Mouse (Mus musculus): ENCODE results near the gene Sbno1. TPM values are rescaled to one million over a fixed set of nuclear protein-coding genes. Genes with fewer than 3 reads are reported as not detected.
"Not testable (repeated sequence)": the region's sequence is repeated elsewhere in the genome, so short reads cannot be mapped to it uniquely, and the experiment has no call there.

The Sbno1 gene
- polyA plus RNA-seq, 1 experiment from 2014 or later = 116 TPM

DNA sequence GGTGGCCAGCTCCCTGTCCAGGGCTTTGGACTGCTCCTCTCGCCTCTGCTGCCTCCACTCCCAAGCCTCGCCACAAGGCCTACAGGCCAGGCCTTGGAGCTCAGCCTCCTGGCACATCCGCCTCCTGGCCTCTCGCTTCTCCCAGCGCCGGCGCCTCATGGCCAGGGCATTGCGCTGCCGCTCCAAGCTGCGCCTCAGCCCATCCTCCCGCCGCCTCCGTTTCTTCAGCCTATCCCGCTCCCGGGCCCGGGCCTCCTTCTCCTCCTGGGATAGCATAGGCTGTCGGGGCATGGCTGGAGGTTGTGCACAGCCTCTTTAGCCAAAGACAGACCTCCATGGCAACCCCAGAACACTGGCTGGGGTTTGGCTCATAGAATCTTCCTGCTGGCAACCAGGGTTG is 76.6 kb downstream of the Sbno1 start:
- ATAC-seq = no peak
- peaks cover 44% of the 10 kb centered on the region for H3K4me1 ChIP-seq (replicated peaks)
- peaks cover 46% of the 10 kb centered on the region for H3K36me3 ChIP-seq
- H3K9me3 ChIP-seq = no peaks in the 10 kb centered on the region
- H3K27me3 ChIP-seq = no peaks in the 10 kb centered on the region
- WGBS = 95% methylated on average over 17 of the region's 17 CpGs
- 0 out of 2 replicates have a peak overlapping the region, but pooled peaks have one; percentile 94 for H3K4me3 ChIP-seq (replicated peaks)
- peak overlapping the region; percentile 52 for H3K9ac ChIP-seq (replicated peaks)
- H3K27ac ChIP-seq = peak overlapping the region; percentile 99
- peak overlapping the region; percentile 95 for H3K4me2 ChIP-seq (replicated peaks)

DNA sequence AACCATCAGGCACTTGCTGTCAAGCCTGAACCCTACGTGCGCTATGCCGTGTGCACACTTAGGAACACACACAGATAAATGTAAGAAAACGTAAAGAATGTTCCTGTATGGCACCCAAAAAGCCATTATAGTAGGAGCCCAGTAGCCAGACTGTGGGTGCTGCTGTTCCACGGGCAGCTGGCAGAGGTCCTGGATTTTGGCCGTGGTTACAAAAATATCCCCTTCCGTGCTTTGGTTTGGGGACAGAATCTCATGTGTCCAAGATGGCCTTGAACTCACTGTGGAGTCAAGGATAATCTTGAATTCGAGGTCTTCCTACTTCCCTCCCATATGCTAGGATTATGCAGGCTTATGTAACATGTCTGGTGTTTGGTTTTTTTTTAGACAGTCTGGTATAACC is 82.9 kb downstream of the Sbno1 start:
- H3K27me3 ChIP-seq = no peaks in the 10 kb centered on the region
- peaks cover 27% of the 10 kb centered on the region for H3K36me3 ChIP-seq
- no peak overlapping the region for H3K4me3 ChIP-seq (replicated peaks)
- peak overlapping the region; percentile 47; the same call in 1 of the 2 replicates for H3K27ac ChIP-seq
- ATAC-seq = no peak
- H3K4me1 ChIP-seq (replicated peaks) = peaks cover 9% of the 10 kb centered on the region; the same call in 1 of the 2 replicates
- no peaks in the 10 kb centered on the region for H3K9me3 ChIP-seq
- no peak overlapping the region for H3K9ac ChIP-seq (replicated peaks)
- H3K4me2 ChIP-seq (replicated peaks) = no peak overlapping the region
- WGBS = 83% methylated on average over 8 of the region's 8 CpGs

DNA sequence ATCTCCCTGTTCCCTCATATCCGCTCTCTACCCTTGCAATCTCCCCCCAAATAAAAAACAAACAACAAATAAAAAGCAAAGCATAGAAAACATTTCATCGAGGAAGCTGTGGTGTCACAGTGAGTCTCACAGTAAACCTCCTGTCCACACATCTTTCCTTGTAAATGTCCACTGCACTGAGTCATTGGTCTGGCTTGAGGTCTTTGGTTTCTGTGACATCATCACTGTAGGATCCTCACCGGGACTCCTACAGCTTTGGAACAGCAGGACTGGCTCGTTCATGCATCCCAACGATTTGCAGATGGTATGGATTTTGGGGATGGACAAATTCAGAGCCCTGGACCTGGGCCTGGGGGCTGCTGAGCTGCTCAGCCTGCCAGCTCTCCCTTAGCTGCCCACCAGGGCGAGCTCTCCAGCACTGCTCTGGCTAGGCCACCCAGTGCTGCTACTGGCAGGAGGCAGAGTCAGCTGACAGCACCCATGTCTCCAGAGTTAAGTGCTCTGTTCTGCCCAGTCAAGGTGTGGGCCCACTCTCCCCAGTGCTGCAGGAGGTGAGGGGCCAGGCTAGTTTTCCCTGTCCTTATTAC is 84.0 kb downstream of the Sbno1 start:
- H3K9ac ChIP-seq (replicated peaks) = 0 out of 2 replicates have a peak overlapping the region, but pooled peaks have one; percentile 23
- not testable (repeated sequence) for H3K9me3 ChIP-seq; H3K4me2 ChIP-seq (replicated peaks); H3K27me3 ChIP-seq; H3K27ac ChIP-seq; H3K4me3 ChIP-seq (replicated peaks); H3K4me1 ChIP-seq (replicated peaks)
- 76% methylated on average over 6 of the region's 6 CpGs for whole genome bisulfite sequencing
- peaks cover 21% of the 10 kb centered on the region for H3K36me3 ChIP-seq
- 0 out of 2 replicates have a peak, but pooled peaks have one; percentile 57 for ATAC-seq

DNA sequence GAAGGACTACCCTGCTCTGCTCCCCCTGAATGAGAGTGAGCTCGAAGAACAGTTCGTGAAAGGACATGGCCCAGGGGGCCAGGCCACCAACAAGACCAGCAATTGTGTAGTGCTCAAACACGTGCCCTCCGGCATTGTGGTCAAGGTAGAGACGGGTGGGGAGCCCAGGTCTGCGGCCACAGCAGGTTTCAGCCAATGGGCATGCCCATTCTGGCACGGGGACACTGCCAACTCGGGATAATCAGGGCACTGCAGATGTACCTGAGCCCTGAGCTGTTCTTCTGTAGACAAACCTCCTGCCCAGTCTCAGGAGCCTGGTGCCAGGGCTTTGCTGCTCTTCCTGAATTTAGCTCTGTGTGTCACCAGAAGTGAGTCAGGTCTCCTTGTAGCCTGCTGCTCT is 87.0 kb downstream of the Sbno1 start:
- H3K4me2 ChIP-seq (replicated peaks) = no peak overlapping the region
- peak overlapping the region; percentile 44 for H3K27ac ChIP-seq
- no peaks in the 10 kb centered on the region for H3K9me3 ChIP-seq
- no peak for ATAC-seq
- 86% methylated on average over 8 of the region's 8 CpGs for WGBS
- no peak overlapping the region for H3K9ac ChIP-seq (replicated peaks)
- no peaks in the 10 kb centered on the region for H3K36me3 ChIP-seq
- H3K4me3 ChIP-seq (replicated peaks) = no peak overlapping the region
- H3K27me3 ChIP-seq = no peaks in the 10 kb centered on the region
- H3K4me1 ChIP-seq (replicated peaks) = peaks cover 22% of the 10 kb centered on the region

DNA sequence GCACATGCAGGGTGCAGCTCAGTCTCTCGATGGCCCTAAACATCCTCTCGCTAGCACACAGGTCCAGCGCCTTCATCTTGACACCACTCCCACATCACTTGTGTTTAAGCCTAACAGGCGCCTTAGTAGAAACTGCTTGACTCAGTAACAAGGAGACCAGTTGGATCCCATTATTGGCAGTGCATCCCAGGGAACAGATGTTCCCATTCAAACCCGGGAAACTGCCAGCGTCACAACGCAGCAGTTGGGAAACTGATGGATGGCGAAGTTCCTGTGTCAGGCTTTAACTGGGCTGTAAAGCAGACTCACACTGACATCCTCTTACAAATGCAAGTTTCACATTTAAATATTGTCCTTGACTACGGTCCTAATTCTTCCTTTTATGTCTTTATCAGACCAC is 87.9 kb downstream of the Sbno1 start:
- Histone ChIP-seq H3K36me3 (no peaks in the 10 kb centered on the region), H3K4me1 (replicated peaks) (peaks cover 24% of the 10 kb centered on the region), H3K27ac (peak overlapping the region; percentile 44), H3K9me3 (no peaks in the 10 kb centered on the region), H3K27me3 (no peaks in the 10 kb centered on the region), H3K4me2 (replicated peaks) (no peak overlapping the region), H3K4me3 (replicated peaks) (no peak overlapping the region), H3K9ac (replicated peaks) (no peak overlapping the region)
- ATAC-seq = no peak
- 64% methylated on average over 9 of the region's 9 CpGs for WGBS

DNA sequence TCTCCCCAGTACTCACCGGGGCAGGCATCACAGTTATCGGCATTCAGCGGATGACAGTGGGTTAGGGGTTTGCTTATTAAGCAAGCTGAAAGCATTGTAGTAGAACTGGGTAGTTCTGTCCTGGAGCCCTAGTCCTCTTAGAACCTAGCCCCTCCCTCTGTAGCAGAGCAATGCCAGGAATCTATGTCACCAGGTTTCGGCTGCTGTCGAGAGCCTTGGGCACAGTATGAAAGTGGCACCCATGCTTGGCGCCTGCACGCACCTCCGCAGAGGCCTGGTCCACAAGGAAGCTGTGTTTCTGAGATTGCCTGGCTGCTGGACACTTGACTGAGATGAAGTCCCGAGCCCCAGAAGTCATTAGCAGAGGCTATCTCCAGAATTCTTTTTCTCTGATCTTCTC is 88.7 kb downstream of the Sbno1 start:
- WGBS = 89% methylated on average over 9 of the region's 9 CpGs

DNA sequence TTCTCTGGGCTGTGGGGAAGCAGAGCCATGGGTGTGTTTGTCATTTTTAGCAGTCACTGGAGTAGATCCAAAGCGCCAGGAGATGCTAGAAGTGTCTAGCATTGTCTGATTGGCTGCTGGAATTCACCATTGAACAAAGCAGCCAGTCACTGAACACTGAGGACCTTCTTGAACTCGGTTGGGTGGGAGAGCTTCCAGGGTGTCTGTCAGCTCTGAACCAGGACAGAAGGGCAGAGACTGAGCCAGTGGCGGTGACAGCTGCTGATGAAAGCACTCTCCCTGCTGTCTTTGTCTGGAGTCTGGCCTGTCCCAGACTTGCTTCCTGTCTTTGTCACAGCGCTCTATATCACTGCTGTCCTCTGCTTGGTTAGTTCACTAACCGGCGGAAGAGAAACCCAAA is 91.4 kb downstream of the Sbno1 start:
- ATAC-seq = peak; percentile 86
- H3K4me2 ChIP-seq (replicated peaks) = no peak overlapping the region
- 29% methylated on average over 6 of the region's 6 CpGs for WGBS

More for the DNA sequence above, 88.7 kb downstream of the Sbno1 start:
- Histone ChIP-seq H3K4me1 (replicated peaks) (peaks cover 24% of the 10 kb centered on the region), H3K27me3 (no peaks in the 10 kb centered on the region), H3K4me2 (replicated peaks) (no peak overlapping the region), H3K9ac (replicated peaks) (no peak overlapping the region; the same call in 1 of the 2 replicates), H3K36me3 (no peaks in the 10 kb centered on the region), H3K27ac (0 out of 2 replicates have a peak overlapping the region, but pooled peaks have one; percentile 35), H3K4me3 (replicated peaks) (no peak overlapping the region), H3K9me3 (no peaks in the 10 kb centered on the region)
- ATAC-seq = no peak

DNA sequence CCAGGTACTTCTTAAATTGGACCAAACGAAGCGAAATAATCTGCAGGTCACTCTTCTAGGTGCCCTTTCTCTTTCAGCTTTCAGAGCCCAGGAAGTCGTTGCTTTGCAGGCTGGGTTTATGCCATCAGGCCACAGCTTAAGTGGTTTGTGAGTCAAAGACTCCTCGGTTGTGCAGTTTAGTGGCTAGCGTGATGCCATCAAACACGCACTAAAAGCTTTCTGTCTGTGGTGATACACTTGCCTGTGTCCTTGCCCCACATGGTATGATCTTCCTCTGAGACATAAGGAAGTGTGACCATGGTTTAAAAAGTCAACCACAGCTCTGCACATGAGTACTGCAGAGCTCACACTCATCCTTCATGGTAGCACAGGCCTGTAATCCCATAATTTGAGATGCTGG is 95.7 kb downstream of the Sbno1 start:
- Histone ChIP-seq H3K27ac (no peak overlapping the region), H3K4me1 (replicated peaks) (peaks cover 42% of the 10 kb centered on the region), H3K4me2 (replicated peaks) (no peak overlapping the region), H3K9ac (replicated peaks) (no peak overlapping the region), H3K4me3 (replicated peaks) (no peak overlapping the region), H3K36me3 (no peaks in the 10 kb centered on the region), H3K9me3 (no peaks in the 10 kb centered on the region), H3K27me3 (no peaks in the 10 kb centered on the region)
- 93% methylated on average over 6 of the region's 6 CpGs for WGBS
- no peak for ATAC-seq

More for the DNA sequence above, 91.4 kb downstream of the Sbno1 start:
- Histone ChIP-seq H3K4me3 (replicated peaks) (no peak overlapping the region), H3K9ac (replicated peaks) (no peak overlapping the region), H3K27me3 (no peaks in the 10 kb centered on the region), H3K36me3 (no peaks in the 10 kb centered on the region), H3K27ac (peak overlapping the region; percentile 85), H3K4me1 (replicated peaks) (peaks cover 24% of the 10 kb centered on the region), H3K9me3 (no peaks in the 10 kb centered on the region)

DNA sequence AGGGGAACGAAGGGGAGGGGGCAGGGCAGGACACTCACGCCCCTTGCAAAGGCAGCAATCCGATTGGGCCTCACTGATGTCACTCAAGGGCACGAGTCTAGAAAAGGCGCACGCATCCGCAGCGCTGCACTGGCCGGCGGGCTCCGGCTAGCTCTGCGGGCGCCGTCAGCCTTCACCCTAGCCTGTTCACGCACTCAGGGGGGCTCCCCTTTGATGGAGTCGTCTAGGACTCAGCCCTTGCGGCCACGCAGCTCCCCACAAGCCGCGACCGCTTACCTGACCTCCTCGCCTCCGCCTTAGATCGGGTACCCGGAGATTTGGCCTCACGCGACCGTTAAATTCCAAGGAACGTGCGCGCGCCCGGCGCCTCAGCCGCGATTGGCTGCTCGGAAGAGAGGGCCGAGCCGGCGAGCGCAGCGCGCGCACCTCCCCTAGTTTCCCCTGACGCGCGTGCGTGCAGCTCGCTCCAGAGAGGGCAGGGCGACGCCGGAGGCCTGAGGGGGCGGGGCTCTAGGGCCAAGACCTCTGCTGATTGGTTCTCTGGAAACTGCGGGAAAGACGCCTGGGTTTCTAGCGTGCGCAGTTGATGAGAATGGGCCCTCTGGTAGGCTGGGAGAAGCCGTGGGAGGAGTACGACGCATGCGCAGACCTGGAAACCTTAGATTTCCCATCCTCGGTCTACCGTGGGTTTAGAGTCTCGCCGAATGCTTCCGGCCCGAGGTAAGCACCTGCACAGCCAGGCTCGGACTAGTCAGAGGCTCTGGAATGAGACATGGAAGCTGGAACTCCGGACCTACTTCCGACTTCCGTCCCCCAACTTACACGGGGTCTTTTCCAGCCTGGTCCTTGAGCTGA is 98.1 kb downstream of the Sbno1 start, which contains the start of the genes Mphosph9 and 2810006K23Rik:
Mphosph9 (minus strand) TSS at position 463 of the 855 bp plus-strand sequence.
2810006K23Rik (plus strand) TSS at position 580 of the 855 bp plus-strand sequence.
- peak within 1 kb of the TSS; percentile 96 for H3K27ac ChIP-seq
- H3K36me3 ChIP-seq = peaks cover 9% of the 10 kb centered on the region; the same call in 1 of the 2 replicates
- WGBS = under 1% methylated on average over 72 of the region's 72 CpGs
- peaks cover 30% of the 10 kb centered on the region for H3K4me1 ChIP-seq (replicated peaks)
- H3K4me3 ChIP-seq (replicated peaks) = peak within 1 kb of the TSS; percentile 59
- H3K27me3 ChIP-seq = no peaks in the 10 kb centered on the region
- ATAC-seq = peak; percentile 97
- peak within 1 kb of the TSS; percentile 94 for H3K4me2 ChIP-seq (replicated peaks)
- no peaks in the 10 kb centered on the region for H3K9me3 ChIP-seq
- peak within 1 kb of the TSS; percentile 75 for H3K9ac ChIP-seq (replicated peaks)

DNA sequence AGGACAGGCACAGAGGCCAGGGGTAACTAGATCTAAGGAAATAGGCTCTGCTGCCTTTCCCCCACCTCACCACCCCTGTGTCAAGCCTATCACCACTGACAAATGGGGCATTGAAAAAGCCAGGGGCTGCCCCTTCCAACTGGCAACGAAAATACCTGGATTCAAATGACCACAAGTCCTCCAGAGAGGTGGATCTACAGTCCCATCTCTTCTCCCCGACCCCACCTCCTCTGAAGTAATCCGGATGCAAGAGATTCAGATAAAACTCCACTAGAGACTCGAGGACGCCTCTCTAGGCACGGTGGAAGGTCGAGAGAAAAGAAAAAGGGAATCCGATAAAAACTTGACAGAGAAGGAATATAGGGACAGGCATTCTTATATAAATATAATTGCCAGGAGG is 99.0 kb downstream of the Sbno1 start:
- Histone ChIP-seq H3K36me3 (peaks cover 16% of the 10 kb centered on the region), H3K4me1 (replicated peaks) (peaks cover 30% of the 10 kb centered on the region), H3K4me3 (replicated peaks) (peak overlapping the region; percentile 59), H3K9ac (replicated peaks) (peak overlapping the region; percentile 75), H3K27me3 (no peaks in the 10 kb centered on the region), H3K9me3 (no peaks in the 10 kb centered on the region), H3K4me2 (replicated peaks) (peak overlapping the region; percentile 94), H3K27ac (peak overlapping the region; percentile 96)
- 3% methylated on average over 8 of the region's 8 CpGs for WGBS
- no peak for ATAC-seq
